Mouse (Mus musculus) kidney, adult 18-20 months (tissue): Measurements from ENCODE around the gene Pecam1.

ENCODE experiments used
- DNase-seq: peaks from one replicate; pipeline ENCODE4 v3.0.0; 2021

Gene Pecam1

GRCm38 (mm10) chr11:106688375-106688774 lies 62.1 kb downstream of the Pecam1 start:
- no peak for DNase-seq

GRCm38 (mm10) chr11:106687293-106687692 lies 63.1 kb downstream of the Pecam1 start:
- DNase-seq: no peak

GRCm38 (mm10) chr11:106684027-106684426 lies 66.4 kb downstream of the Pecam1 start:
- no peak for DNase-seq

DNA sequence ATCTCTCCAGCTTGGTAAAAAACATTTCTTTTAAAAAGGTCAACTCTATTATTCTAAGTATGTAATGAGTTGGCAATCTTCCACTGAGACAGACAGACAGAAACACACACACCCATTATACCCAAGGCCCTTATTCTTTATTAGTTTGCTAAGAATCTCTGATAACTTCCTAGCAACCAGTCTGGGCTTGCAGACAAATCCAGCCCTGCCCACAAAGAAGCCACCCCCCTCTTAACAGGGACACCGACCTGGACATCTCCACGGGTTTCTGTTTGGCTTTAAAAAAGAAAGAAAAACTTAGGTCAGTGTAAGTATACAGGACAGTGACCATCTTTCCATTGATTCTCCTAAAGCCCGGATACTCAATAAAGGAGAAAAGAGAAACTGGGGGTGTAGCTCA lies 67.1 kb downstream of the Pecam1 start:
- DNase-seq: no peak

GRCm38 (mm10) chr11:106681138-106681537 lies 69.3 kb downstream of the Pecam1 start:
- DNase-seq: no peak

GRCm38 (mm10) chr11:106679874-106680273 lies 70.6 kb downstream of the Pecam1 start:
- no peak for DNase-seq

DNA sequence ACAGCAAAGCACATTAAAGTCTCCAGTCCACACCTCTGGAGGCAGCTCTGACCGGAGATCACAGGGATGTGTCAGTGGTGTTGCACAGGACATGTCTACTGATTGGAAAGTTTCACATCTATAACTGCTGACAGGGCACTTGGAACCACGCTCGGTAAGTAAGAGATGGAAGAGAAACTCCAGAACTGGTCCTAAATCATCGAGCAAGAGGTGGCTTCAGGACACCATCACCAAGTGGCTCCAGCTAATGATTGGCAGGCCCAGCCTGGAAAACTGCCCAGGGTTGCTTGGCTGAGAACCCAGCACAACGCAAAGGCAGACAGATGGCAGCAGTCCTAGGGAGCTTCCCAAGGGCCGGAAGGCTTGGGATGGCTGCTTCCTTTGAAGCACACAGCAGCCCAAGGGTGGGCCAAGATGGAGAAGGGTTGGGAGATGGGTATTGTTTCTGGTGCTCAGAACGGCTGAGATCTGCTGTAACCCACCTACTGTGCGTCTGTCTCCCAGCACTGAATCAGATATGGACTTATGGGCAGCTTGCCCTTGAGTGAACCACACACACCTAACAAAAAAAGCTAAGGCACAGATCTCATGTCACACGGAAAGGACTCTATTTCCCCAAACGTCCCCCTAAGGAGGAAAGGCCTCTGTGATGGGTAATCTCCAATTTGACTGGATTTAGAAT lies 72.4 kb downstream of the Pecam1 start:
- peak; percentile 89 for DNase-seq

DNA sequence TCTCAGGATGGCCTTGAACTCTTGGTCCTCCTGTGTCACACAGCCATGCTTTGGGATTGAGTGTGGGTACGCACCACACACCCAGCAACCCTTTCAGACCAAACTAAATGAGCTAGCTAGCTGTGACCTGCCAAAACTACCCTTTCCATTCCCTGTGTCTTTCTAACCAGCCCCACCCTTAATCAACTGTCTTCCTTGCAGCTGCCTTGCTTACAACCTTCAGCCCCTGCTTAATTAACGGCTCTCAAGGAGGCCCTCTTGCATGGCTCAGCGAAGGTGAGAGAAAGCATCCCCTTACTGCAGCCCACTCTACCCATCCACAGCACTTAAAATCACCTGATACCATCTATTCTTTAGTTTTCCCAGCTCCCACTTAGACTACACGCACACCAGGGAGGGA lies 73.1 kb downstream of the Pecam1 start:
- no peak for DNase-seq

DNA sequence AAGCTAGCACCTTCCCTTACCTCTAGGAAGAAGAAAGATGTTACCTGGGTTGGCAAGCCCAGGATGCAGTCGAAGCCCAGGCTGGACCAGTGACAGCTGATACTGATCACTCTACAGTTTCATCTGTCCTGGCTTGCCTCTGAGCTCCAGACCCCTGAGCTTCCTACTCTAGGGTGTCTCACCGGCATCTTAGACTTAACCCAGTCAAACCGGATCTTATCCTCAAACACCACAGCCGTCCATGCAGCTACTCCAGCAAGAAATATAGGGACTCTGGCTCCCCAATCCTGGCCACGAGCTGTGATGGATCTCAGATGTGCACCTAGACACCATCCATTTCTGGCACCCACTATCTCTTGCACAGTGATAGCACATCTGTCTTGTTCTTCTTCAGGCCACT lies 74.6 kb downstream of the Pecam1 start:
- no peak for DNase-seq

GRCm38 (mm10) chr11:106675201-106675726 lies 75.2 kb downstream of the Pecam1 start:
- DNase-seq: peak; percentile 37

GRCm38 (mm10) chr11:106674612-106675153 lies 75.7 kb downstream of the Pecam1 start:
- peak; percentile 75 for DNase-seq

DNA sequence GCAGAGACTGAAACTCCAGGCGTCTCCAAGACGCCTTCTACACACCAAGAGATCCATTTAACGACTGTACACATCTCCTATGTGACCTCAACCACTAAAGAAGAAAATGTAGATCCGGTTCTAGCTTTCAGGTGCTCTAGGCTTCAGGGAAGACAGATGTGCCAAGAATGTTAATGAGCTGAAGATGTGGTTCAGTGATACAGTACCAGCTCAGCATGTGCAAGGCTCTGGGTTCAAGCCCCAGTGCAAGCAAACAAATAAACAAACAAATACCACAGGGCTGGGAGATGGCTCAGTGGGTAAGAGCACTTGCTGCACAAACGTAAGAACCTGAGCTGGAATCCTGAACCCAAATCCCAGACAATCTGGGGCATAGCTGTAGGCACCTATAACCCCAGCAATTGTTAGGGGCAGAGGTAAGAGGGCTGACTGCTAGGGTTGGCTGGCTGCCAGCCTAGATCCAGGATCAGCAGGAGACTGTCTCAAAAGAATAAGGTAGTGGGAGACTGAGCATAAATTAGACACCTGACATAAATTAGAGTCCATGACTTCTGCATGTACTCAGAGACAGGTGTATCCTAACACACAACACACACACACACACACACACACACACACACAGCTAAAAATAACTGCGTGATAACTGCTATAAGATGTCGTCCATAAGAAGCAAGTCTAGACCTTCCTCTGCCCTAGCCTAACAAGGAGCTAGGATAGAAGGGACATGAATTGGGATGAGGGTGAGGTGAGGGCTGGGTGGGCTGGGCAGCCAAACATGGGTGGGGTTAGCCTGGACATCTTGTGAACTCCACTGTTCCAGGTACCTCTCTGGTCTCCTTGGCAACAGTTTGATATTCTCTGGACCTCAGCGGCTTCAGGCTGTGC lies 76.5 kb downstream of the Pecam1 start:
- no peak for DNase-seq

GRCm38 (mm10) chr11:106672919-106673505 lies 77.4 kb downstream of the Pecam1 start:
- no peak for DNase-seq

GRCm38 (mm10) chr11:106671801-106672200 lies 78.6 kb downstream of the Pecam1 start:
- no peak for DNase-seq

- DNase-seq: no peak
These were observed 79.4 kb downstream of the Pecam1 start for GRCm38 (mm10) chr11:106670951-106671478.

- no peak for DNase-seq
These were observed 80.2 kb downstream of the Pecam1 start for GRCm38 (mm10) chr11:106670266-106670665.

DNA sequence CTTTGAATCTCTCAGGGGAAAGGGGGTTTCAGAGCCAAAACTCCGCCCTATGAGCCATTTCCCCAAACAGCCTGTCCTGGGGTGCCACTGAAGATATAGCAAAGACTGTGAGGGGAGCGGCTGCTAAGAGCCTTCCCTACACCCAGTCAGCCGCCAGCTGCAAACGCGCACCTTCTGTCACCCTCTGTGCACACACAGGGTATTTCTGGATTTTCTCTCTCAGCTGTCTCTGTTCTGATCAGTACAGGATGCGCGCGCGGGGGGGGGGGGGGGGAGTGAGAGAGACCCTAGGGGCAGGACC lies 80.6 kb downstream of the Pecam1 start:
- DNase-seq: no peak

- DNase-seq: no peak
These were observed 81.1 kb downstream of the Pecam1 start for GRCm38 (mm10) chr11:106669102-106669872.

GRCm38 (mm10) chr11:106668336-106668735 lies 82.1 kb downstream of the Pecam1 start:
- DNase-seq: no peak

DNA sequence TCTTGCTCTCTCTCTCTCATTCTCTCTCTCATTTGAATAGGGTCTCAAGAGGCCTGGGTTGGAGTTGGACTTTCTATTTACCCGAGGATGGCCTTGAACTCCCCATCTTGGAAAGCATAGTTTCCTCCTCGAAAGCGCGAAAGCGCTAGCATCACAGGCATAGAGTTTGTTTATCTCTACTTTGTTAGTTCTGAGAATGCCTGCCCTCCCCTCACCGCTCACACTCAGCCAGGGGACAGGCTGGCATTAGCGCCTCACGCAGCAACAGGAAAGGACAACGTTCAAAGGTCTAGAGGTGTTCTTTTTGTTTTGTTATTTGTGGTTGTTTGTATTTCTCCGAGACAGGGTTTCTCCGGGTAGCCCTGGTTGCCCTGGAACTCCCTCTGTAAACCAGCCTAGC lies 82.6 kb downstream of the Pecam1 start:
- DNase-seq: no peak

GRCm38 (mm10) chr11:106666470-106667107 lies 83.8 kb downstream of the Pecam1 start:
- no peak for DNase-seq

GRCm38 (mm10) chr11:106665841-106666240 lies 84.6 kb downstream of the Pecam1 start:
- no peak for DNase-seq
